Mouse (Mus musculus) stomach, postnatal 0 days (tissue): ENCODE results near the gene Cysltr2. TPM values are rescaled to one million over a fixed set of nuclear protein-coding genes. Genes with fewer than 3 reads are reported as not detected.

Source experiments
- ATAC-seq: fragments of 200-750 bp; cut with Nextera tagmentation; 2 replicates; pipeline ENCODE4 v1.8.0; 2017; ENCODE audit not compliant: low FRiP score, low TSS enrichment
- DNase-seq: peaks from one replicate; pipeline ENCODE4 v3.0.0-alpha.2; 2016; ENCODE audit warnings: low spot score
- H3K27ac ChIP-seq: fragments of 300-500 bp; sonication (generic); replicated peaks from 2 replicates; pipeline ENCODE4 v1.5.1; 2014; ENCODE audit warnings: mild to moderate bottlenecking, control low read depth
- H3K27me3 ChIP-seq: fragments of 300-500 bp; sonication (generic); 2 replicates; pipeline ENCODE4 v1.6.1; 2014; ENCODE audit warnings: low read length; ENCODE audit not compliant: control insufficient read depth, insufficient read depth
- H3K36me3 ChIP-seq: fragments of 300-500 bp; sonication (generic); 2 replicates; pipeline ENCODE4 v1.6.1; 2014; ENCODE audit warnings: low read length, mixed read lengths; ENCODE audit not compliant: control insufficient read depth, insufficient read depth
- H3K4me1 ChIP-seq: fragments of 300-500 bp; sonication (generic); replicated peaks from 2 replicates; pipeline ENCODE4 v1.6.1; 2014; ENCODE audit warnings: antibody characterized with exemption; ENCODE audit not compliant: control insufficient read depth, insufficient read depth
- H3K4me2 ChIP-seq: fragments of 300-500 bp; sonication (generic); replicated peaks from 2 replicates; pipeline ENCODE4 v1.6.1; 2014; ENCODE audit warnings: low read depth, mild to moderate bottlenecking, control low read depth, moderate library complexity
- H3K4me3 ChIP-seq: fragments of 300-500 bp; sonication (generic); 2 replicates; pipeline ENCODE4 v1.5.1; 2014; ENCODE audit warnings: low read depth, low read length, control low read depth
- H3K9ac ChIP-seq: fragments of 300-500 bp; sonication (generic); 2 replicates; pipeline ENCODE4 v1.6.1; 2014; ENCODE audit warnings: mild to moderate bottlenecking, low read length, control low read depth, mixed read lengths
- H3K9me3 ChIP-seq: fragments of 300-500 bp; sonication (generic); 2 replicates; pipeline ENCODE4 v1.6.1; 2016; ENCODE audit warnings: low read length; ENCODE audit not compliant: control insufficient read depth
- CTCF ChIP-seq: IDR thresholded peaks from 2 replicates; pipeline ENCODE4 v1.5.1; 2016; ENCODE audit warnings: antibody characterized with exemption, low read depth, mild to moderate bottlenecking, moderate library complexity
- EP300 ChIP-seq: optimal IDR thresholded peaks from 2 replicates; pipeline ENCODE3; 2016; ENCODE audit warnings: antibody characterized with exemption
- WGBS: fragments of 180-500 bp; shearing (Covaris S2); extraction: QIAGEN DNeasy Blood & Tissue Kit; methylation state at CpG from one replicate; pipeline ENCODE4 v1.1.7; 2014; 5-methylcytosine and 5-hydroxymethylcytosine counted together
- polyA plus RNA-seq: library from polyadenylated mRNA; unstranded; fragments of >200 nt; fragmentation: Nextera tagmentation; extraction: Ambion mirVana; gene quantifications from 2 replicates; pipeline ENCODE4 v1.2.1, GENCODE M21; 2015

The Cysltr2 gene
- polyA plus RNA-seq, 1 experiment from 2014 or later = 0.10 TPM

DNA sequence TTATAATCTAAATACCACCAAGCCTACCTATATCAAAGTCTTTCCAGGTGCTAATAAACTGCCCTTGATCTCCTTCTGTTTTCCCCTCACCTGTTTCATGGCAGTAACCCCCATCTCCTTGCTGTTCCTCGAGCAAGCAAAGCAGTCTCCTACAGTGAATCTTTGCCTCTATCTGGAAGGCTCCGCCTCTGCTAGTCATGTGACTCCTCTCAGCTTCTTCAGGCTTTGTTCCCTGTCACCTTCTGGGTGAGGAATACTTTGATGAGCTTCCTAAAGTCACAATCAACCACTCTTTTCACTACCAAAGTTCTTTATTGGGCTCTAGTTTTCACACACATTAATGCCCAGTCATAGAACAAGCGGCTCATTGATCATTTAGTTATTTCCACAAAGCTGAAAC, 37.5 kb upstream of the Cysltr2 start:
- Histone ChIP-seq H3K36me3 (no peaks in the 10 kb centered on the region), H3K4me3 (no peak overlapping the region), H3K9ac (no peak overlapping the region), H3K4me1 (no peaks in the 10 kb centered on the region), H3K4me2 (no peak overlapping the region), H3K27ac (no peak overlapping the region), H3K27me3 (no peaks in the 10 kb centered on the region), H3K9me3 (no peaks in the 10 kb centered on the region)
- no peak for ATAC-seq
- TF ChIP-seq CTCF (no peak), EP300 (no peak)
- 55% methylated on average over 3 of the region's 3 CpGs for WGBS
- no peak for DNase-seq

DNA sequence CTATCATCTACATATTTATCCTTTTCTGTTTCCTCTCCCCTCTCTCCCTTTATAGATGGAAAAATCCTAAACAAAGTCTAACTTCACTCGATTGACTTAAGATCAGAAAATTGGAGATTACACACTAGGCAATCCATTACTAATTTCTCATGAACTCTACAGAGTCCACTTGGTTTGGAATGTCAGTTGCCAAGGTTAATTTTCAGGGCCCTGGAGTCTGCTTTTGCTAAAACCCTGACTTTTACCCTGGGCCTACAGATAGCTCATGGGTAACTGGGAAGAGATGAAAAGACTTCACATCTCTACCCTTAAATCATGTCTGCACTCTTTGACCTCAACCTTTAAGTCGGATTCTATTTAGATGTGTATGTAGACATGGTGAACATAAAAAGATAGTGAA, 34.6 kb upstream of the Cysltr2 start:
- Histone ChIP-seq H3K4me3 (no peak overlapping the region), H3K4me2 (no peak overlapping the region), H3K4me1 (no peaks in the 10 kb centered on the region), H3K9ac (no peak overlapping the region), H3K27me3 (no peaks in the 10 kb centered on the region), H3K9me3 (no peaks in the 10 kb centered on the region), H3K27ac (no peak overlapping the region), H3K36me3 (no peaks in the 10 kb centered on the region)
- DNase-seq (no peak), ATAC-seq (no peak)
- TF ChIP-seq CTCF (no peak), EP300 (no peak)
- 76% methylated on average over 2 of the region's 2 CpGs for WGBS

- no peaks in the 10 kb centered on the region for H3K36me3 ChIP-seq
- no peak overlapping the region for H3K4me3 ChIP-seq
- no peak for DNase-seq
- no peaks in the 10 kb centered on the region for H3K27me3 ChIP-seq
- H3K9ac ChIP-seq = no peak overlapping the region
- ATAC-seq = no peak
- H3K4me1 ChIP-seq = no peaks in the 10 kb centered on the region
- no peaks in the 10 kb centered on the region for H3K9me3 ChIP-seq
- WGBS = 66% methylated on average over 7 of the region's 7 CpGs
- H3K27ac ChIP-seq = no peak overlapping the region
- no peak overlapping the region for H3K4me2 ChIP-seq
- TF ChIP-seq EP300 (no peak), CTCF (no peak)
Measured at GRCm38 (mm10) chr14:73064460-73064859, 15.5 kb upstream of the Cysltr2 start.

DNA sequence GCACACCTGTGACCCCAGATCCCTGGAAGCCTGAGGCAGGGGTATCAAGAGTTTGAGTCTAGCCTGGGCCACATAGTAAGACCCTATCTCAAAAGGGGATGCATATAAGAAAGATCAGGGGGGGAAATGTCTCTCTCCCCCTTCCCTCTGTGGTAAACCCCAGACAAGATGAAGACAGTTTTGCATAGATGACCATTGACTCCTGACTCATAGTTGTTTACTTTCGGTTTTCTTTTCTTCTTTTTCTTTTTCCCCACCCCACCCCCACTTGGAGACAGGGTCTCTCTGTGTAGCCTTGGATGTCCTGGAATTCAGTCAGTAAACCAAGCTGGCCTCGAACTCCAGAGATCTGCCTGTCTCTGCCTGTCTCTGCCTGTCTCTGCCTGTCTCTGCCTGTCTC, 9.8 kb upstream of the Cysltr2 start:
- Histone ChIP-seq H3K27ac (no peak overlapping the region), H3K4me2 (no peak overlapping the region), H3K4me3 (no peak overlapping the region), H3K9ac (no peak overlapping the region), H3K4me1 (no peaks in the 10 kb centered on the region), H3K9me3 (no peaks in the 10 kb centered on the region), H3K36me3 (no peaks in the 10 kb centered on the region), H3K27me3 (no peaks in the 10 kb centered on the region)
- WGBS = 79% methylated on average over 2 of the region's 2 CpGs
- TF ChIP-seq EP300 = no peak
- TF ChIP-seq CTCF = no peak
- ATAC-seq = no peak
- DNase-seq = no peak

DNA sequence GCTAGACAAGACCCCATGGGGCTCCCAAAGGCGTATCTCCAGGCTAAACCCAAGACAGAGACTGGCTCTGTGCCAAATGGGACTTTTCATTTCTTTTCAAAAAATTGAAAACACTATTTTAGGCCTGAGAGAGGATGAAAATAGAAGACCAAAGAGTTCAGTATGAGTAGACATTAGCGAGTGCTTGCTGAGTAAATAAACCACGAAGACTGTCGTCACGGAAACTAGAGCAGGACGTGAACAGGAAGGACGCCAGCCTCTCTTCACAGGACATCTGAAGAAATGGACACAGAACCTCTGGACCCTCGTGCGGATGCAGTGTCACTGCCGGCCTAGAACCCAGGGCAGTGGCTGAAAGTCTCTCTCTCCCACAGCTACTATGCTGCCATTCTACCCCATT, 8.8 kb upstream of the Cysltr2 start:
- Histone ChIP-seq H3K9ac (no peak overlapping the region), H3K4me3 (no peak overlapping the region), H3K36me3 (no peaks in the 10 kb centered on the region), H3K27ac (no peak overlapping the region), H3K4me1 (no peaks in the 10 kb centered on the region), H3K4me2 (no peak overlapping the region), H3K9me3 (no peaks in the 10 kb centered on the region), H3K27me3 (no peaks in the 10 kb centered on the region)
- WGBS = 40% methylated on average over 10 of the region's 10 CpGs
- DNase-seq = no peak
- no peak for ATAC-seq
- no peak for TF ChIP-seq EP300
- TF ChIP-seq CTCF = no peak

- no peak for DNase-seq
- no peak overlapping the region for H3K4me2 ChIP-seq
- H3K36me3 ChIP-seq = no peaks in the 10 kb centered on the region
- no peak for ATAC-seq
- H3K4me1 ChIP-seq = no peaks in the 10 kb centered on the region
- TF ChIP-seq CTCF = no peak
- no peak for TF ChIP-seq EP300
- no peak overlapping the region for H3K9ac ChIP-seq
- no peak overlapping the region for H3K4me3 ChIP-seq
- no peak overlapping the region for H3K27ac ChIP-seq
- no peaks in the 10 kb centered on the region for H3K9me3 ChIP-seq
- 90% methylated on average over 6 of the region's 6 CpGs for WGBS
- no peaks in the 10 kb centered on the region for H3K27me3 ChIP-seq
Measured at GRCm38 (mm10) chr14:73056813-73057212, 7.9 kb upstream of the Cysltr2 start.
